Mouse (Mus musculus) monocyte, adult 2 months (primary cell): ENCODE measurements around the gene Ank2.

ENCODE experiments used
- DNase-seq, 2 experiments: peaks; one replicate each; pipeline ENCODE4 v3.0.0; 2022; ENCODE audit warnings: low spot score in 2 of 2, low read depth in 1 of 2

The Ank2 gene

GRCm38 (mm10) chr3:127294079-127294478, 205.1 kb downstream of the Ank2 start:
- DNase-seq, result no peak

DNA sequence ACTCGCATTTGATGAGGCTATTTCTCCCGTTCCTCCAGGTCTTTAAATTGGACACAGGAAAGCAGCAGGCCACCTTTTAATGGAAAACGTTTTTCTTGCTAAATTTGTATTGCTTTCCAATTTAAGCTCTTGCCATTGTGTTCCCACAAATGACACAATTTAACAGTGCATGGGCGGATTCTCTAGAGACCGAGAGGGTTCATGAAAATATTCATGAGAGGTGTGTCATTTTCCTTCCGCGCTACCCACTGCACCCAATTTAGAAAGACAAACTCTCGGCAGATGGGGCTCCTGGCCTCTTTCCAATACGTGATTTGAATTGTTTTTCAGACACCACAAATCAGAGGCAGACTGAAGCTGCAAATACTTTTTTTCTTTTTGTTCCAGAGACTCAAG, 205.7 kb downstream of the Ank2 start:
- DNase-seq, result no peak

GRCm38 (mm10) chr3:127292864-127293478, 206.2 kb downstream of the Ank2 start:
- no peak for DNase-seq

DNA sequence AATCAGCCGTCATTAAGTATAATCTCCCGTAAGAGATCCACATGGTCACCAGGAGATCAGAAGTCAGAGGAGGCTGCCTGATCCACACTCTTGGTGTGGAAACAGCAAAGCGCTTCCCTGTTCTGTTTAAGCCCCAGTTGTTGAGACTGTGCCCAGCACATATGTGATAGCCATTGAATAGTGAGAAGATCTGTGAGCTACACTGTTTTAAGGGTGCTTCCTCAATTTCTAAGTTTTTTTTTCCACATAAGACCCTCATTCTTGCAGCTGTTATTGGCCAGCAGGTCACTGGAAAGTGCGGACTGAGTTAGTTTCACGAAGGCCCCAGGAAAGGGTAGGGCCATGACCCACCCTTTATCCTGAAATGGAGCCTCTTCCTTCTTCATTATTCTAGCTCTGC, 216.9 kb downstream of the Ank2 start:
- peak; percentile 1 to 4 for DNase-seq

DNA sequence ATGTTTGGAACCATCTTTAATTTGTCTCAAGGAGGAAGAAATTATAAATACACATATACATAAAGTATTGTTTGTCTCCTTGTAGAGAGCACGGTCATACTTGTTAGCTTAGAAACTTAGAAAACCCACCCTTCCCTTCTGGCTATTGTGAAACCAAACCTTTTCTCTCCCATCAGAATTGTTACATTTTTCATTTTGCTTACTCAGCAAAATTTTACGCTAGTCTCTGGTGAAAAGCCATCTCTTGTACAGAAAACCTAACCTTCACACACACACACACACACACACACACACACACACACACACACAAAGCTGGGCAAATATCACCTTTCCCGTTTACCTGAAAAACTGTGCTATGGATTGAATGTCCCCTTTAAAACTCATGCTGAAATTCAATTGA, 217.8 kb downstream of the Ank2 start:
- DNase-seq, result no peak

DNA sequence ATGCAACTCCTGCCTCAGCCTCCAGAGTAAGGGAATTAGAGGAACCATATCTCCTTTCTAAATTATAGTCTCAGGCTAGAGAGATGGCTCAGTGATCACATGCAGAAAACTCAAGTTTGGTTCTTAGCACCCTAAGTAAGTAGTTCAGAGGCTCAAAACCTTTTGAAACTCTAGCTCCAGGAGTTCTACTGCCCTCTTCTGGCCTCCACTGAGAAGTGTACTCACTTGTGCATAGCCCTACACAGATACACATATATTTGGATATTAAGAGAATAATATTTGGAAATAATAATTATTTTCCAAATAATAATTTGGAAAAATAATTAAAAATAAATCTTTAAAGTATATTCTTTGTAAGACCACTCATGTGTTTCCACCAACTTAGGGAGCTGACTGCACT, 218.8 kb downstream of the Ank2 start:
- no peak for DNase-seq

GRCm38 (mm10) chr3:127275953-127276352, 223.2 kb downstream of the Ank2 start:
- no peak for DNase-seq

DNA sequence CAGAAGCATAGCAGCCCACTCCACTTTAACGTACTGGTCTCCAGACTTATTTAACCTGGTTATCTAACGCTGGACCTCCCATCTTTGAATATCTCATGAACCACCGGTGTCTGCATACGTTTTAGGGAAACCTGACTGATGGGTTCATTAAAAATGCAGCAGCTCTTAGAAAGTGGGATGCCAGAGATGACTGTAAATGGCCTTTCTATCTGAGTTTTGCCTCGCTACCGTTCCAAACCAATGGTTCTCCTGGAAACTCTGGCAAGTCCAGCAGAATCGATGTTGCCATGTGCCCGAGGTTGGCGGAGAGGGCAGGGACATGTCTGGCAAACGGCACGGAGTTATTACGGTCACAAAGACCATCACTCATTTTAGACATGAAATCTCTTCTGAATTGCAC, 226.3 kb downstream of the Ank2 start:
- DNase-seq, result no peak

GRCm38 (mm10) chr3:127269616-127270015, 229.5 kb downstream of the Ank2 start:
- DNase-seq, result no peak

DNA sequence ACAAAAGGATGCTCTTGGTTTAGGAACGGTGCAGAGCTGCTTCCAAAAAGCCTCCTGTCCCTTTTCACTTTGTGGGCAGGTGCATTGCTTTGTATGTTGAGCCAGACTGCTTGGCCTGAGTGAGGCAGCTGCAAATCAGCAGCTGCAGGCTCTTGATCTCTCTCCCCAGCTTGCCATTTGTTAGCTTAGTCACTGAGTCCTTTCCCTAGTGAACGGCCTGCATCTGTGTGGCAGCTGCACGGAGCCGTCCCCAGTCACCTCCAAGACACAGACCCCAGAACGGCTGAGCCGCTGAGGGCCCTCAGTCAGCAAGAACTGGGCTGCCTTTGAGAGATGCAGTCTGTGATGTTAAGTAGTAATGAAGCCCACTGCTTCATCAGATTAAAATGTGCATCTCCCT, 231.3 kb downstream of the Ank2 start:
- no peak for DNase-seq

DNA sequence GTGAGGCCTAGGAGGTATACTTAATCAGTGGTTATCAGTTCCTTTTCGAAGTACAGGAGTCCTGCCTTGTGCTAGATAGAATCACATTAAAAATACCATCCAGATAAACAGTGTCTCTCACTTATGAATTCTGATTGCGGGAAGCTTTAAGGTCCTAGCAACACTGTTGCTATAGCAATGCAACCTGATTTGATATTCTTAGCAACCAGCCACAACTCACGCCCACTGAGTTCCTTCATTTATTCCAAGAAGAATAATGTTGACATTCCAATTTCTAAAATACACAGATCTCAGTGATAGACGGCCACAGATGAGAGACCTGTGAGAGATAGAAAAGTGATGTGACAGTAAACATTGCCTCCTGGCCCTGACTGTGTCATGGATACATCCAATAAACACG, 233.4 kb downstream of the Ank2 start:
- DNase-seq, result no peak

DNA sequence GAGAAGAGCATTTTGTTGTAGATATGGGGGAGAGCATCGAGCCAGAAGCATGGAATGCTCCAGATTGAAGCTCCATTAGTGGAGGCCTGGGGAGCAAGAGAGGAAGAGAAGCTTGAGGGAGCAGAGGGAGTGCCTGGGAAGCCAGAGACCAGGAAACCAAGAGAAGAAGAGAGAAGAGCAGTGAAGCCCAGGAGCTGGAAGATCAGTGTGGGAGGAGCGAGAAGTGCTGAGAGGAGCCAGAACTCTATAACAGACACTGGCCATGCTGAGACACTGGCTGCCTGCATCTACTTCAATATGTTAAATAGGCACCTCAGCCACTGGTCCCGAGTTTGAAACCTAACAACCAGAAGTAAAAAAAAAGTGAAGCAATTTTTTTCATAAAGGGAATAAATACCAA, 234.0 kb downstream of the Ank2 start:
- DNase-seq, result no peak

DNA sequence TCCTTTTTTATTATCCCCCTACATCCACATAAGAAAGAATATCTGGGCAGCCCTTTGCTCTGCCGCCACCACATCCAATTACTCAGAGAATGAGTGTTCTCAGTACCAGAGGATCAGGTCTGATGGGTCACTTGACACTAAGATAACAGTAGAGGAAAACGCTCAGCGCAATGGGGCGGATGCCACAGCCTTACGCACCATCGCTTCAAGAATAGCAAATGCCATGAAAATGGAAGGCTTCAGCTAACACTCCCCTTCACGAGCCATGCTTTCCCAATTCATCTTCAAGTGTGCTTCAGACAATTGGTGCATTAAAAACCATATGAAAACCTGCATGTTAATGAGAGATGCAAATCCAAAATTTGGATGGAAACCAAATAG, 238.4 kb downstream of the Ank2 start:
- DNase-seq, result no peak

DNA sequence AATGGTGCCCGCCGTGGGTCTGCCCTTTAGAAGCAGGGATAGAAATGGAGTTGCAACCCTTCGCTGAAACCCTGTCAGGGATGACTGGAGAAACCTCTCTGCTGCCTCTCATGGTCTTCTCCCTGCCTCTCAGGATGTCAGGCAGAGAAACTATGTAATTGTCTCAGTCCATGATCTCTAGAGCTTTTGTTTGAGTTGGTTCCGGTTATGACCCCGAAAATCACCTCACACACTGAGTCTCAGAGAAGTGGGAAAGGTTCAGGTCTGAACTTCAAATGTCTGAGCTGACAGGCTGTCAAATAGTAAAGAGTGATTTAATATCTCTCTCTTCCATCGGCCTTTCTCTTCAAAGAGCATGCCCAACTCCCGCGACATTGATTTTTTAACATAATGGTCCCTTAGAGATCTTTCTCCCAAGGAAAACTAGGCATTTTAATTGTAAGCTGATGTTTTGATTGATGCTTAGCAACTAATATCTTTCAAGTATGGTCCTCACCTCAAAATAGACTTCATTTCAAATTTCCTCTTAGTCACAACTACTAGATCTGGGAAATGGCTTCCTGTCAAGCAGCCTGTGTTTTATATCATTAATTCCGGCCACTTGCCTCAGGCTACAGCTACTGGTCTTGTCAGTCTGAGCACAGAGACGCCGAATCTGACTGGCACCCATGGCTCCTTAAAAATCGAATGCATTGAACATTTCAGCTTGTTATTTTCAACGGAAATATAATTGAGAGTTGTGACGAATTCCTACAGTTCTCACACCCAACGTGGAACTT, 239.0 kb downstream of the Ank2 start:
- DNase-seq, result no peak

DNA sequence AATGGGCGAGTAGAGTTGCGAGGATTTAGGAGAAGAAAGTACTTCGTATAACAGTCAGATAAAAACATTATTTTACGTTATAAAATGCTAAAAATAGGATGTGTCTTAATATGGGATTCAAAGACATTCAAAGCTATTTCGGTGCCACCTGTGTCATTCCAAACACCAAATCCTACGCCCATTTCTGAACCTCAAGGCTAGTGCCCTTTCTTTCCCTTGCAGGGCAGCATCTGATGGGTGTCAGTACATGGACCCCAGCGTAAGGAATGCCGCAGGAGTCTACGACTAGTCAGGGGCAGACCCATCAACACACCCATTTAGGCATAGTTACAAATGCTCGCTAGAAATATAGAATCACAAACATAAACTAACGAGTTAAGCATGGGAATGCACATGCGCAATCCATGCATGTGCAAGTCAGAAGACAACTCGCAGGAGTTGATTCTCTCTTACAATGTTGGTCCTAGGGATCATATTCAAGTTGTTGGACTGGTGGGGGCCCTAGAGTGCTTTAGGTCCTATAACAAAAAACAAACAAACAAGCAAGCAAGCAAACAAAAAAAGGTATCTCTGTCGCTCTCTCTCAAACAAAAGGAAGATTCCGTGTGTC, 240.6 kb downstream of the Ank2 start:
- no peak for DNase-seq

DNA sequence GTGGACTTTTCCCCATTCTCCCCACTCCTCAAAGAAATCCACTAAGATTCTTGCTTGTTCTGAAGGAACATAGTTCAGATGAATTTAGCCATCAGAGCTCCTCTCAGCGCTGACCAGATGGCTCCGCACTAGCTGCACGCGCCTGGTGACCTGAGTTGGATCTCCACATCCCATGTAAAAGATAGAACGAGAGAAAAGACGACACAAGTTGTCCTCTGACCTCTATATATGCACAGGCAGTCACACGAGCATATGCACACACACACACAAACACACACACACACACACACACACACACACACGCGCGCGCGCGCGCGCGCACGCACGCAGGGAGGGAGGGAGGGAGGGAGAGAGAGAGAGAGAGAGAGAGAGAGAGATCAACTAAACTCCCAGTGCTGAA, 241.2 kb downstream of the Ank2 start:
- no peak for DNase-seq

- no peak for DNase-seq
Measured at GRCm38 (mm10) chr3:127257279-127257925, 241.7 kb downstream of the Ank2 start.

- no peak for DNase-seq
Measured at GRCm38 (mm10) chr3:127256681-127257080, 242.5 kb downstream of the Ank2 start.

- no peak for DNase-seq
Measured at GRCm38 (mm10) chr3:127250930-127251329, 248.2 kb downstream of the Ank2 start.

DNA sequence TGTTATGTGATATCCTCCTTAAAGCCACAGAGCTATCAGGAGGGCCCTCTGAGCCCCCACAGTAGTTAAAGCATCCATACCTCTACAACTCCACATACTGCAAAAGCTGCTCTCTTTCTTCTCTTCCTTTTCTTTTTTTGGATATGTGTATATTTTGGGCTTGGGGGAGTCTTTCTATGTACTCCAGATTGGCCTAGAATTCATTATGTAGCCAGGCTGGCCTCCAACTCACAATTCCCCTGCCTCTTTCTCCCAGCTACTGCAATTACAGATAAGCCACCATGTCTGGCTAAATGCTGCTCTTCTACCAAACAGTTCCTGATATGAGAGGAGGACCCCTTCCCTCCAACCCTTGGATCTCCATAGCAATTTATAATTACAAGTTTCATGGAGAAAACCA, 250.5 kb downstream of the Ank2 start:
- DNase-seq, result no peak

DNA sequence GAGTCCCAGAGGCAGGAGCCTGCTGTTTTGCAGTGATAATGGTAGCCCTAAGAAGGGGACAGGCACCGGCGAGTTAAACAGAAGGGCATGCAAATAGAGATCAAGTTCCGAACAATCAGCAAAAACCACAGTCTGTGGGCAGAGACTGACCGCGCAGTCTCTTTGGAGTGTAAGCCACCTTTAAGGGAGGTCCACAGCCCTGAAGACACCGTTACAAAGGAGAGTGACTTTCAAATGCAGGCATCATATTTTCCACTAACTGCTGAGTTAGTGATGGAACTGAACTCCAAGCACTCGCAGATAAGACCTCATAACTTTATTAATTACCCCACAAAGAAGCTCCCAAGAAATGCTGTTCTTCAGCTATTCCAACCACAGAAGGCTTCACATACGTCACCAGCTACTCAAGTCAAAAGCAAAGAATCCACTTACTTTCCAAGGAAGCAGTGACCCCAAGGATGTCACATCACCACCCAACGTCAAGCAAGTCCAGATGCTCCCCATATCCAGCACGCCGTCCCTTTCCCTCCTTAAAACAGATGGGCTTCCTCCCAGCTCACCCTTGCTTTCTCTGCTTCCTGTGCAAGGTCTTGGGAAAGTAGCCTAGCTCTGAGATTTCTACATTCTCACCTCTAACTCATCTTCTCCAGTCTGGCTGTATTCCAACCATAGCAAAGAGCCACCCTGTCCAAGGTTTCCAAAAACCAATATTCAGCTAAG, 252.0 kb downstream of the Ank2 start:
- no peak for DNase-seq
